Mouse (Mus musculus): ENCODE data around the gene Adamts6.
A peak's percentile ranks its signal among the peaks of the same experiment; 100 is the strongest.

Gene Adamts6

GRCm38 (mm10) chr13:104468061-104468460 lies 180.4 kb downstream of the Adamts6 start:
- no peak for DNase-seq

- peak; percentile 2 for DNase-seq
Measured at GRCm38 (mm10) chr13:104476285-104476956, 188.8 kb downstream of the Adamts6 start.

GRCm38 (mm10) chr13:104482426-104483089 lies 194.9 kb downstream of the Adamts6 start:
- DNase-seq, result no peak

- DNase-seq, result no peak
Measured at GRCm38 (mm10) chr13:104483111-104483722, 195.6 kb downstream of the Adamts6 start.

GRCm38 (mm10) chr13:104491046-104491811 lies 203.6 kb downstream of the Adamts6 start:
- DNase-seq, result no peak

GRCm38 (mm10) chr13:104493466-104493993 lies 205.9 kb downstream of the Adamts6 start:
- DNase-seq, result peak; percentile 10

- DNase-seq, result no peak
Measured at GRCm38 (mm10) chr13:104494200-104494873, 206.7 kb downstream of the Adamts6 start.

GRCm38 (mm10) chr13:104497592-104497991 lies 210.0 kb downstream of the Adamts6 start:
- no peak for DNase-seq

GRCm38 (mm10) chr13:104498669-104499068 lies 211.0 kb downstream of the Adamts6 start:
- DNase-seq, result no peak

- DNase-seq, result no peak
Measured at GRCm38 (mm10) chr13:104499116-104500040, 211.7 kb downstream of the Adamts6 start.

GRCm38 (mm10) chr13:104502406-104502805 lies 214.8 kb downstream of the Adamts6 start:
- no peak for DNase-seq

- DNase-seq, result no peak
Measured at GRCm38 (mm10) chr13:104504043-104504442, 216.4 kb downstream of the Adamts6 start.

GRCm38 (mm10) chr13:104506165-104506875 lies 218.7 kb downstream of the Adamts6 start:
- peak; percentile 34 for DNase-seq

- DNase-seq, result no peak
Measured at GRCm38 (mm10) chr13:104507671-104508070, 220.0 kb downstream of the Adamts6 start.

GRCm38 (mm10) chr13:104509561-104510493 lies 222.2 kb downstream of the Adamts6 start:
- DNase-seq, result no peak

GRCm38 (mm10) chr13:104510766-104511165 lies 223.1 kb downstream of the Adamts6 start:
- DNase-seq, result peak; percentile 12

GRCm38 (mm10) chr13:104515054-104515453 lies 227.4 kb downstream of the Adamts6 start:
- DNase-seq, result no peak

GRCm38 (mm10) chr13:104516146-104516545 lies 228.5 kb downstream of the Adamts6 start:
- DNase-seq, result no peak

GRCm38 (mm10) chr13:104516766-104517364 lies 229.2 kb downstream of the Adamts6 start:
- no peak for DNase-seq
